ENCODE assay signal across 11 mouse cellular contexts in the genomic region with DNA sequence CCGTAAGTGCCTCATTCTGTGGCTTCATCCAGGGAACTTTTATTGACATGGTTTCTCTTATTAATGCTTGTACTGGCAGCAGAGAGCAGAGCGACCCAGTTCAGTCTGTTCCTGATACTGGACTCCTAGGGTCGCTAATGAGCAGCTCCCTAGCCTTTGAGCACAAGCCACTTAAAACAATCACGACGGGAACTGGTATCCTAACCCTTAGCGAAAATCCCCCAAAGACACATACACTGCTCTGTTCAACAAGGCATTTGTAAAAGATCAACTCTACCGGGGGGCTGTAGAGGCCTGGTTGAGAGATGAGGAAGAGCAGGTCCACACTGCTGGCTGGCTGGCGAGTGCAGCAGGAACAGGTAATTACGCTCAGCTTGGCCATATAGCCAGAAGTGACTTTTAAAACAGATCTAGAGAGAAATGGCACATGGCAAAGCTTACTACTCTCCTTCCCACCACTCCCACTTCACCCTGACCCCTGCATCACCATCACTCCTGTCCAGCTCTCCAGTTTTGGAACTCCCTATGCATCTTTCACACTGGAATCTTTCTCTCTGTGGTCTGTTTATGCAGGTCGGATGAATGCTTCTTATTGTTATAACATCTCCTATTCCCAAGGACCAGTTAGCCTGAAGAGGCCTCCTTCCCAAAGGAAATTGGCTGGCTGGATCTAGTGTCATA.
A peak's percentile ranks its signal among the peaks of the same experiment; 100 is the strongest.
DNase-seq lines count a peak whose midpoint lies in the region; ATAC-seq lines count a peak whose summit lies in the region.
"Had no signal": no experiment of that assay in that cellular context is flagged by ENCODE, and none has a peak within 500 bp of the region (broad histone marks: within the 10 kb centered on the region; RNA-seq: fewer than 3 reads in every experiment).

No protein-coding gene starts in this region.

- H3K36me3 ChIP-seq in embryonic facial prominence, embryonic 10.5 days (replicated peaks): no peaks in the 10 kb centered on the region
- H3K36me3 ChIP-seq in hindbrain, embryonic 13.5 days: no peaks in the 10 kb centered on the region
- no peaks in the 10 kb centered on the region for H3K36me3 ChIP-seq in midbrain, embryonic 14.5 days (ENCODE audit: control insufficient read depth, insufficient read depth, low read length)
- H3K36me3 ChIP-seq: heart, embryonic 13.5 days had no signal

- peaks cover 24% of the 10 kb centered on the region for H3K4me1 ChIP-seq in embryonic facial prominence, embryonic 10.5 days
- H3K4me1 ChIP-seq in hindbrain, embryonic 13.5 days (replicated peaks): peaks cover 12% of the 10 kb centered on the region
- H3K4me1 ChIP-seq in midbrain, embryonic 14.5 days (ENCODE audit: control insufficient read depth, insufficient read depth, low read length): peaks cover 11% of the 10 kb centered on the region
- H3K4me1 ChIP-seq: heart, embryonic 13.5 days had no signal

- no peaks in the 10 kb centered on the region for H3K9me3 ChIP-seq in embryonic facial prominence, embryonic 10.5 days
- no peaks in the 10 kb centered on the region for H3K9me3 ChIP-seq in hindbrain, embryonic 13.5 days
- H3K9me3 ChIP-seq in midbrain, embryonic 14.5 days (ENCODE audit: control insufficient read depth, low read length): no peaks in the 10 kb centered on the region
- H3K9me3 ChIP-seq: heart, embryonic 13.5 days had no signal

- ATAC-seq in hindbrain, embryonic 13.5 days (ENCODE audit: low FRiP score): peak; percentile 22; the same call in 1 of the 2 replicates
- peak; percentile 28; the same call in 1 of the 2 replicates for ATAC-seq in midbrain, embryonic 14.5 days (ENCODE audit: low FRiP score, low TSS enrichment)
- ATAC-seq: inflammation-experienced regulatory T-cells, adult 6 months had no signal

- H3K27ac ChIP-seq in embryonic facial prominence, embryonic 10.5 days (replicated peaks): no peak overlapping the region; the same call in 1 of the 2 replicates
- H3K27ac ChIP-seq in hindbrain, embryonic 13.5 days: no peak overlapping the region
- H3K27ac ChIP-seq in midbrain, embryonic 14.5 days (replicated peaks; ENCODE audit: low read depth, low read length): no peak overlapping the region
- H3K27ac ChIP-seq: heart, embryonic 13.5 days had no signal

- 30% methylated on average over 10 of the region's 10 CpGs for WGBS in embryonic facial prominence, embryonic 10.5 days
- WGBS in hindbrain, embryonic 13.5 days: 51% methylated on average over 10 of the region's 10 CpGs
- 38% methylated on average over 10 of the region's 10 CpGs for WGBS in midbrain, embryonic 14.5 days

- H3K27me3 ChIP-seq in embryonic facial prominence, embryonic 10.5 days (replicated peaks; ENCODE audit: low read depth, poor library complexity, severe bottlenecking): no peaks in the 10 kb centered on the region
- no peaks in the 10 kb centered on the region for H3K27me3 ChIP-seq in hindbrain, embryonic 13.5 days
- H3K27me3 ChIP-seq in midbrain, embryonic 14.5 days (ENCODE audit: control insufficient read depth, insufficient read depth, low read length): no peaks in the 10 kb centered on the region
- H3K27me3 ChIP-seq: heart, embryonic 13.5 days had no signal

- no peak overlapping the region for H3K9ac ChIP-seq in hindbrain, embryonic 13.5 days
- H3K9ac ChIP-seq in midbrain, embryonic 14.5 days (replicated peaks; ENCODE audit: low read length): no peak overlapping the region
- H3K9ac ChIP-seq: heart, embryonic 13.5 days had no signal

- H3K4me3 ChIP-seq in embryonic facial prominence, embryonic 10.5 days: no peak overlapping the region
- no peak overlapping the region for H3K4me3 ChIP-seq in hindbrain, embryonic 13.5 days
- H3K4me3 ChIP-seq in midbrain, embryonic 14.5 days (replicated peaks; ENCODE audit: low read depth, low read length): no peak overlapping the region
- H3K4me3 ChIP-seq: heart, embryonic 13.5 days had no signal

- DNase-seq in embryo, embryonic 10.5 days (ENCODE audit: low spot score): peak; percentile 31
- peak; percentile 20 for DNase-seq in embryonic facial prominence, embryonic 10.5 days (ENCODE audit: low spot score)
- peak; percentile 26 for DNase-seq in midbrain, embryonic 14.5 days
- DNase-seq in frontal cortex, postnatal 25 days (ENCODE audit: low spot score in 2 of 2): no peak
- no peak for DNase-seq in layer of hippocampus, adult 18-20 months (ENCODE audit: low spot score in 2 of 2)
- DNase-seq in frontal cortex, adult 2 months (ENCODE audit: extremely low spot score in 1 of 2, low spot score in 1 of 2): no peak
- DNase-seq: liver; lung, postnatal 10 days had no signal

- no peak overlapping the region for H3K4me2 ChIP-seq in hindbrain, embryonic 13.5 days
- H3K4me2 ChIP-seq in midbrain, embryonic 14.5 days (ENCODE audit: low read length): no peak overlapping the region
- H3K4me2 ChIP-seq: heart, embryonic 13.5 days had no signal

Comparison
In these comparisons a context has a peak if more than half of its experiments do, and no peak if none do; other contexts are left out.
1. DNase-seq: peak in embryo, embryonic 10.5 days (single experiment), embryonic facial prominence, embryonic 10.5 days (single experiment) and midbrain, embryonic 14.5 days (single experiment); none in frontal cortex, postnatal 25 days (0 of 2), layer of hippocampus, adult 18-20 months (0 of 2) and frontal cortex, adult 2 months (0 of 2).